Mouse (Mus musculus): ENCODE results near the gene Srebf1.

GRCm38 (mm10) chr11:60222085-60222468 lies 304 bp downstream of the Srebf1 start:
- TF ChIP-seq CTCF (IDR thresholded peaks at IDR 0.05; ENCODE audit: low read depth) (no peak), EP300 (IDR thresholded peaks at IDR 0.05; ENCODE audit: low read depth) (no peak)

All from liver, embryonic 14.5 days (tissue).